Mouse (Mus musculus): ENCODE measurements at regions not wholly inside any gene's neighbourhood (a gene's known extent, or its start where the extent isn't known, plus 50 kb on each side); places are given as distances from the start of the nearest gene placed in this dataset.
A peak's percentile ranks its signal among the peaks of the same experiment; 100 is the strongest.

DNA sequence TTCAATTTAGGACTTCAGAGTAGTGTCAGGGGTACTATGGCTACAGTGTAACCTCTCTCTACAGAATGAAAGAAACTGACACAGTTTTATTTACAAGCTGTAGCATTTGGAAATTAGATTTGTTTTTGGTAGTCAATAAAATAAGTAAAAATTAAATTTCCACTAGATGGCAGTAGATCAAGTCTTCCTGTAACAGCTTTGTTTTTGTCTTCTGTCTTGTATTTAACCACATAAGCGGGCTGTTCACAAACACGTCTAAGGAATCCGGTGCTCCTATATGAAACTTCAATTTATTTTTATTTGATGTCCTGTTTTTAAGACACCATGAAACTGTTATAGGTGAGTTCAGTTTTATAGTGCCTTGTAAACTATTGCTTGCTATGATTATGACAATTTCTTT is 238.8 kb downstream of the Usp25 start:
- DNase-seq = no peak
- intact Hi-C loops (cut with DNase I) = loop anchor here (1.0 to 2.0 kb wide), 2 partner anchors 192 to 904 kb away; no protein-coding TSS in a partner anchor

- intact Hi-C loops (cut with DNase I) = no loop called here
- DNase-seq = no peak
These were observed 237.9 kb downstream of the Usp25 start for GRCm38 (mm10) chr16:77251422-77251821.

DNA sequence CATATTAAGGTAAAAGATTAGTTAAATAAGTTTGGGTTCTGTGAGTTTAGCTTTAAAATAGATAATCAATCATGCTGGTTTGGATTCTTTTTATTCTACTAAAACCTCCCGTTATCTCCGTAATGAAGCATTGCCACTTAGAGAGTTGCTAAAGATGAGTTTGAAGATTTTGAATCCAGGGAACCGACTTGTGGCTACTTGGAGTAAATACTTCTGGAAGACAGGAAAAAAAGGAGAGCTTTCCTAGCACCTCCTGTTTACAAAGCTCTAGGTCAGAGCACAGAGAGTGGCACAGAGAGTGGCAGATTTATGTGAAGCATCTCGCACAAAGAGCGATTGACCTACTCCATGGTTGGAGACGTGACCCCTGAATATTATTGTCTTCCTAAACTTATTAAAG is 227.4 kb downstream of the Usp25 start:
- DNase-seq = no peak
- intact Hi-C loops (cut with DNase I) = no loop called here

DNA sequence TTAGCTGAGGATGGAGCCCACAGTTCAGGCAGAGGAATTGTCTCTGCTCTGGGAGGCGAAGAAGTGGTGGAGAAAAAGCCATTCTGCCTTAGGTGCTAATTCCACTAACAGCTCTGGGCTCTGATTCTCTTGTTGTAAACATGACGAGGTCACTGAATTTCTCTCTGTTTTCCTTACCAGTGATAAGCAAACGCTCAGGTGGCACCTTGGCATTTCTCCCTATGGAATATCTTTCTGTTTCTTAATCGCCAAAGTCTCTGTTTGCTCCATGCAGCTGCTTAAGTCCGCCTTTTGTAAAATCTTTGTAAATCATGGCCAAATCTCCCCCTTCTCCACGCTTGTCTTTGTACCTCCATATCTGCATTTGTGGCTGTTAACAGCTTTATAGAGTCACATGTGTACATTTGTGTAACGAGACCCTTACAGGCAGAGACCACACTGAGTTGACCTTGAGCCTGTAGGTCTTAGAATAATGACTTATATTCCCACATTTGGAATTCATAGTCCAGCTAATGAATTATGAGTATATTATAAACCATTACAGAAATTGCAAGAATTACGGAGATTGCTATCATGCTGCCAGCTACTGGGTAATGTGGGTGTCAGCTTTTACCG is 225.8 kb downstream of the Usp25 start:
- DNase-seq = no peak
- intact Hi-C loops (cut with DNase I) = no loop called here

GRCm38 (mm10) chr16:77238358-77239175 is 225.1 kb downstream of the Usp25 start:
- no peak for DNase-seq
- intact Hi-C loops (cut with DNase I) = no loop called here

DNA sequence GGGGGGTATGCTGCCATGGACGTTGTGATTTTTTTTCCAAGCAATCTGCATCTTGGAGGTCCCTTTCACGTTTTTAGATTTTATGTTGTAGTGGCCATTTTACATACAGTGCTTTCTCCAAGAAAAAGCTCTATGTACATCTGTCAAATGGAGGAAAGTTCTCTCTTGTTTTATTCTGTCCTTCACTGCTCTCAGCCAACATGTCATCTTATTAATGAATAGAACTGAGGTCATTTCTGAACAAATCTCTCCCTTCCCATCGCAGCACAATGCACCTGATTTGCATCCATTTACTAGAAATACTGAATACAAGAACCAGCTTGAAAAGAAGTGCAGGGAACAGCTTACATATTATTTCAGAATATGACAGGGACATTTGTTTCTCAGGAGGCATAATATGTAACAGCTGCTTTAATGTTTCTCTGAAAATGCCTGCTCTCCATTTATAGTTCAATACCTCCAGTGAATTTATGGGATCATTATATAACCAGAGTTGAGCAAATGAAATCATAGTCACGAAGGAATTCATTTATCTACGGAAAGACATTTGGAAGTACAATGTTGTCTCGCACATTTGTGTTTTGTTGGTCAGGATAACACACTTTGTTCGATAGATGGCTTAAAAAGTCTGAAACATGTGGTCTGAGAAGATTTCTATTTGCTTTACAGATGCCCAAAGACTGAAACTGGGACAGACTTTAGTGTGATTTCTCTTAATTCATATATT is 224.3 kb downstream of the Usp25 start:
- intact Hi-C loops (cut with DNase I) = no loop called here
- DNase-seq = no peak

DNA sequence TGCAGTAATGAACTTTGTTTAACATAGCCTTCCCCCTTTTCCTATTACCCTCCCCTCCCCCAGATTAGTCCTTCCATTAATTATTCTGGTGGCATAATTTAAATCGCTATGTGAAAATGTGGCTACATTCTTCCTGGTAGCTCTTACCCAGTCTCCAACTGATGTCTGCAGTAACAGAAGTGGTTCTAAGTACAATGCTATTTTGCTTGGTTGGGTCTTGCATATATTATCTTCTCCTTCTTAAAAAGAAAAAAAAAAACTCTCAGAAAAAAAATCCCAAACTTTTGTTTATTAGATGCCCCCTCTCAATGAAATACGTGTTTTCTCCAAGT is 223.7 kb downstream of the Usp25 start:
- no peak for DNase-seq
- intact Hi-C loops (cut with DNase I) = no loop called here

DNA sequence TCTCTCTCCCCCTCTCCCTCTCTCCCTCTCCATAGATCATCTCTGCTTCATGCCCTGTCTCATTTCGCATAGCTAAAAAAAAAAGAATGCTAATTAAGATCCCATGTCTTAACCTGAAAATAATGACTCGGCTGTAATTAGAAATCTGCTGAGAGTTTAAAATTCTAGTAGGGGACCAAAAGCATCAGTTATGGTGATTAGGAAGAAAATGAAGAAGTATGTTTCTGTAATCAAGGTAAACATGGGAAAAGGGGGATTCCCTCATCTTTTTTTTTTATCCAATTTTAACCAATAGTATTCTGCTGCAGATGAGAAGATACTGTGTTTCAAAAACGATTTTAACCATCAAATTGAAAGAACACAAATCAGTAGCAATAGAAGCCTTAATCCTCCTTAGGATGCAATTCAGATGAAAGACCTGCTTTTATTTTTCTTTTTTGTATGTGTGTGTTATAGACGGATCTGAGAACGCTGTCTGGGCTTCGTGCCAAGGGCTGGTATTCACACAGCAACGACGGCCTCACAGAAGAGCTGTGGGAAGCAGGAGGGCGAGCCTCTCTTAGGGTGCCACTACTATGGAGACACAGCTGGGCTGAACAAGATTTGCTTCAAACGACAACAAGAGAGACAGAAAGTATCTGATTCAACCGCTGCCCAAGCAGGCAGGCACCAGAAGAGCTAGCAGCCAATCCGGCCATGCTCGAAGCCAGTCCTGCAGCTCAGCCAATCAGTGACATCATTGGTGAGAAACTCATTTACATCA is 223.2 kb downstream of the Usp25 start:
- intact Hi-C loops (cut with DNase I) = no loop called here
- peak; percentile 5 to 11 for DNase-seq

DNA sequence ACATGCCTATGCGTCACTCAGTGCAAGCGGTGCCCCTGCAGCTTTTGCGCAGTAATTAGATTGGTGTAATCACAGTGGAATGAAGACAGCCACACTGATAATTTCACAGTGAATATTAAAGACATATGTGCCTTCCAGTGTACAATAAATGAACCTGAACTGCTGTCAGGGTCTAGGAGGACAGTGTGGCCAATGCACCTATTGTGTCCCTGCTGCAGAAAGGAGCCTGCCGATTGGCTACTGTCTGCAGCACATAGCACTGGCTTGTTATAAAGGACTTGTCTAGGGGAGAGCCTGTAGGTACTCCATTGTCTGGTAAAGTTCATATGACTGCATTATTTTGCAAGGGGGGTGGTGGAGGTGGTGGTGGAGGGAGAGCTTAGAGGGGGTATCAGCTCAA is 222.5 kb downstream of the Usp25 start:
- intact Hi-C loops (cut with DNase I) = no loop called here

DNA sequence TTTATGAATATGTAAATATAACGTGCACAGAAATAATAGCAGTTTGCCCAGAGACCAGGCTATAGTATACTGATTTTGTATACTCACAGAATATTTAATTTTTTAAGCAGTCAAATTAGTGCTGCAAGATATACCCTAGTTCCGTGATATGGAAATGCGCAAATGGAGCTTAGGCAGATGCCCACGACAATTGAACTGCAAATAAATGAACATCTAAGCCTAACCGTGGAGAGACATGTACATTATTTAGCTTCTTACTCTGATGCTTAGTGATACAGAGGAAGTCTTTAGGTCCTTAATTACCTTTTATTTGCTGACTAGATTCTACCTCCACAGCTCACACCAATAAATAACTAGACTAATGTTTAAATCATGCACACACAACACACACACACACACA is 221.9 kb downstream of the Usp25 start:
- DNase-seq = no peak
- intact Hi-C loops (cut with DNase I) = no loop called here

More for the DNA sequence above, 222.5 kb downstream of the Usp25 start:
- no peak for DNase-seq

Measured in heart, postnatal 36 days (tissue).